Mouse (Mus musculus): Measurements from ENCODE around the gene Sp1. TPM values are rescaled to one million over a fixed set of nuclear protein-coding genes. Genes with fewer than 3 reads are reported as not detected.

Gene Sp1
- polyA plus RNA-seq, 1 experiment from 2014 or later = 6.9 TPM

DNA sequence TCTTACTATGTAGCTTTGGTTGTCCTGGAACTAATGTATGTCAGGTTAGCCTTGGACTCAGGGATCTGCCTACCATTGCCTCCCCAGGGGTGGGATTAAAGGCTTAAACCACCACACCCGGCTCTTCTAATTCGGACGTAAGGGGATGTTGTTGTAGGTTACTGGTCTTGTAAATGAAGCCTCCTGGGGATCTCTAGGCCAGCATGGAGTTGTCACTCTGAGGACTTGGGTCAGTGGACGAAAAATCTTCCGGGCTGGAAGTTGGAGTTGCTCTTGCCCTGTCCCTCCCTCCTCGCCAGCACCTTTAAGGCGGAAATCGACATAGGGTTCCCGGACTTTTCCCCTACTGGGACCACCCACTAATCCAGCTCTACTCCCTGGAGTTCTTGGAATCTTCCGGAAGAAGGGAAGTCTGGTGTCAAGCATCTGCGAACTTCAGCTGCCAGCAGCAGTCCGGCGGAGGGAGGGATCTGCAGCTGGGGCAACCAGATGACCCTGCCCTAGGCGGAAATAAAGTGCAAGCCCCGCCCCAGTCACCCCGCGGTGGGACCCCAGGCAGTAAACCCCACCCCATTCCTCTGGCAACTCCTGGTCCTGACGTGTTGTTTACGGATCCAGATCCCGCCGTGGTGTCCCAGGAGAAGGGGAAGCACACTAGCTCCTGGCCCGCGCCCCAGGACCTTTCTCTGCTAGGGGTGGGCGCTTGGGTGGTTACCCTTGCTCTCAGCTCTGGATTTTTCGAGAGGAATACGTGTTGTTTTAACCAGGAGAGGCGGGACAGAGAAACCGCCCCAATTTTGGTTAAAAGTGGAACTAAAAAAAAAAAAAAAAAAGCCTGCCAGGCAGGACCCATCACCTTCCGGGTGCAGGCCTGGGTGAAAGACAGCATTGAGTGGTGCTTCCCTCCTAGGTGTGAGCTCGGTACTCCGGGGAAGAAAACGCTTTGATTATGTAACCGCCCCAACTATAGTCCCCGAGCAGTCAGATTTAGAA is 6.4 kb upstream of the Sp1 start:
- 3% methylated on average over 34 of the region's 34 CpGs for WGBS
- Histone ChIP-seq H3K9me3 (replicated peaks) (no peaks in the 10 kb centered on the region), H3K4me3 (peak overlapping the region; percentile 58), H3K4me2 (peak overlapping the region; percentile 72), H3K9ac (peak overlapping the region; percentile 69), H3K27me3 (replicated peaks) (no peaks in the 10 kb centered on the region), H3K27ac (ENCODE audit: poor library complexity, severe bottlenecking) (peak overlapping the region; percentile 92), H3K4me1 (replicated peaks) (peaks cover 32% of the 10 kb centered on the region), H3K36me3 (no peaks in the 10 kb centered on the region)
- ATAC-seq (ENCODE audit: insufficient number of reproducible peaks, low FRiP score) = peak; percentile 88

GRCm38 (mm10) chr15:102400476-102401045 is 5.4 kb upstream of the Sp1 start:
- Histone ChIP-seq H3K27me3 (replicated peaks) (no peaks in the 10 kb centered on the region), H3K4me2 (peak overlapping the region; percentile 72; the same call in 1 of the 2 replicates), H3K9ac (no peak overlapping the region), H3K4me3 (no peak overlapping the region), H3K36me3 (no peaks in the 10 kb centered on the region), H3K27ac (ENCODE audit: poor library complexity, severe bottlenecking) (peak overlapping the region; percentile 92; the same call in 1 of the 2 replicates), H3K9me3 (replicated peaks) (no peaks in the 10 kb centered on the region), H3K4me1 (replicated peaks) (peaks cover 23% of the 10 kb centered on the region)
- no peak for ATAC-seq (ENCODE audit: insufficient number of reproducible peaks, low FRiP score)
- 74% methylated on average over 10 of the region's 10 CpGs for WGBS

DNA sequence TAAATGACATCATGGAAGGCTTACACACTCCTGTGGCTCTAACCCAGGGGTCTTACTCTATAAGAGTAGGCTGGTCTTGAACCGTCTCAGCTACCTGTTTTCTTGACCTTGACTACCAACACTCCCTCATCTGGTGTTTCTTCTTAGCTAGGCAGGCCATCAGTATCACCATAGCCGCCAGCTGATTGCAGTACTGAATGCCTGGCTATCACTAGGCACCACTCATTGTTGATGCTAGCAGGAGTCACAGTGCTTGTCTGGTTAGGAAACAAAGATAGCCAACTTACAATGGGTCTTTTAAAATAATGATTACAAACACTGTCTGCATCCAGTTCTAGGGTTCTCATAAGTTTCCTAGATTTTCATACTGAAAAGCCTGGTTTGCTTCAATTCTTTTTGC is 4.7 kb upstream of the Sp1 start:
- WGBS = 47% methylated on average over 2 of the region's 2 CpGs
- H3K4me1 ChIP-seq (replicated peaks) = peaks cover 23% of the 10 kb centered on the region
- no peaks in the 10 kb centered on the region for H3K27me3 ChIP-seq (replicated peaks)
- no peaks in the 10 kb centered on the region for H3K36me3 ChIP-seq
- peak overlapping the region; percentile 36; the same call in 1 of the 2 replicates for H3K27ac ChIP-seq (ENCODE audit: poor library complexity, severe bottlenecking)
- no peak overlapping the region for H3K4me2 ChIP-seq
- no peak for ATAC-seq (ENCODE audit: insufficient number of reproducible peaks, low FRiP score)
- H3K4me3 ChIP-seq = no peak overlapping the region
- H3K9ac ChIP-seq = no peak overlapping the region
- no peaks in the 10 kb centered on the region for H3K9me3 ChIP-seq (replicated peaks)

GRCm38 (mm10) chr15:102402210-102402609 is 3.7 kb upstream of the Sp1 start:
- H3K4me3 ChIP-seq = no peak overlapping the region
- H3K4me1 ChIP-seq (replicated peaks) = peaks cover 25% of the 10 kb centered on the region
- no peak for ATAC-seq (ENCODE audit: insufficient number of reproducible peaks, low FRiP score)
- H3K4me2 ChIP-seq = no peak overlapping the region
- no peak overlapping the region for H3K9ac ChIP-seq
- WGBS = 97% methylated on average over 3 of the region's 3 CpGs
- H3K9me3 ChIP-seq (replicated peaks) = no peaks in the 10 kb centered on the region
- H3K27me3 ChIP-seq (replicated peaks) = no peaks in the 10 kb centered on the region
- H3K27ac ChIP-seq (ENCODE audit: poor library complexity, severe bottlenecking) = no peak overlapping the region
- no peaks in the 10 kb centered on the region for H3K36me3 ChIP-seq

DNA sequence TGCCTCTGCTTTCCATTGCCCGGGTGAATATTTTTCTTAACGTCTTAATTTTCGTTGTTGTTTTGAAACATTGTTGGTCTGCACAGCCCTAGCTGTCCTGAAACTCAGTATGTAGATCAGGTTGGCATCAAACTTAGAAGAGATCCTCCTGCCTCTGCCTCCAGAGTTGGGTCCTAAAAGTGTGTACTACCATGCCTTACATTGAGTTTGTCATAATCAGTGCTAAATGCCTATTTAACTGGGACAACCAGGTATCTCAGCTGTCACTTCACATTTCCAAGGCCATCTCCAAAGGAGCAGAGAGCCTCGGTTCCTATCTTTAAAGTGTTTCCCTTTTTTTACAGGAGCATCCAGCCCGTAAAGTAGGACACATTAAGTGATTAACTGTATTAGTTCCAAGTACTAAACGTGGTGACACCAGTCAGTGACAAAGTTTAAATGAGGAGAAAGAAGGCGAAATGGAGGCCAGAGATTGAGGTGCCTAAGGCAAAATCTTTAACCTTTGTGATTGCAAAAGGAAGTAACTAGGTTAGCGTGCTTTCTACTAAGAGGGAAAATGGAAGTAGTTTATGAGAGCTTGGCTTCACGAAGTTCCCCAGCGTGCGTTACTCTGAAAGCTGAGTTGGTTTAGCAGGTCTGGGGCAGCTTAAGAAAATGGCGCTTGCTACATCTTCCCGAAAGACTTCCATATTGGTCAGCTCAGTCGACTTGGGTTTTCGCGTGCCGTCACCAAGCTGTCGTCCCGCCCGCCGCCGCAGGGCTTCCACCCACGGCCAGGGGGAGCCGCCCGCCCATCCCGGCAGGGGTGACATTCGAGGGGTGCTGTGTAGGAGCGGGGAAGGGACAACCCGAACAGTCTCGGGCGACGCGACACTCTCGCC is 1.1 kb upstream of the Sp1 start:
- Histone ChIP-seq H3K27ac (ENCODE audit: poor library complexity, severe bottlenecking) (peak overlapping the region; percentile 100), H3K36me3 (peaks cover 23% of the 10 kb centered on the region), H3K9ac (peak overlapping the region; percentile 78), H3K4me3 (peak overlapping the region; percentile 58), H3K4me1 (replicated peaks) (peaks cover 38% of the 10 kb centered on the region), H3K4me2 (peak overlapping the region; percentile 71), H3K9me3 (replicated peaks) (no peaks in the 10 kb centered on the region), H3K27me3 (replicated peaks) (no peaks in the 10 kb centered on the region)
- ATAC-seq (ENCODE audit: insufficient number of reproducible peaks, low FRiP score) = peak; percentile 40
- 17% methylated on average over 34 of the region's 34 CpGs for WGBS

GRCm38 (mm10) chr15:102406196-102406911 is 411 bp downstream of the Sp1 start:
- H3K9me3 ChIP-seq (replicated peaks) = no peaks in the 10 kb centered on the region; the same call in 1 of the 2 replicates
- ATAC-seq (ENCODE audit: insufficient number of reproducible peaks, low FRiP score) = peak; percentile 94
- peak overlapping the region; percentile 99 for H3K27ac ChIP-seq (ENCODE audit: poor library complexity, severe bottlenecking)
- peaks cover 38% of the 10 kb centered on the region for H3K4me1 ChIP-seq (replicated peaks)
- WGBS = under 1% methylated on average over 39 of the region's 69 CpGs
- H3K36me3 ChIP-seq = peaks cover 32% of the 10 kb centered on the region
- H3K27me3 ChIP-seq (replicated peaks) = no peaks in the 10 kb centered on the region
- peak overlapping the region; percentile 87 for H3K4me3 ChIP-seq
- peak overlapping the region; percentile 95 for H3K9ac ChIP-seq
- H3K4me2 ChIP-seq = peak overlapping the region; percentile 60

GRCm38 (mm10) chr15:102406912-102407580 is 1.1 kb downstream of the Sp1 start:
- peak overlapping the region; percentile 87 for H3K4me3 ChIP-seq
- peak overlapping the region; percentile 60 for H3K4me2 ChIP-seq
- ATAC-seq (ENCODE audit: insufficient number of reproducible peaks, low FRiP score) = no peak

DNA sequence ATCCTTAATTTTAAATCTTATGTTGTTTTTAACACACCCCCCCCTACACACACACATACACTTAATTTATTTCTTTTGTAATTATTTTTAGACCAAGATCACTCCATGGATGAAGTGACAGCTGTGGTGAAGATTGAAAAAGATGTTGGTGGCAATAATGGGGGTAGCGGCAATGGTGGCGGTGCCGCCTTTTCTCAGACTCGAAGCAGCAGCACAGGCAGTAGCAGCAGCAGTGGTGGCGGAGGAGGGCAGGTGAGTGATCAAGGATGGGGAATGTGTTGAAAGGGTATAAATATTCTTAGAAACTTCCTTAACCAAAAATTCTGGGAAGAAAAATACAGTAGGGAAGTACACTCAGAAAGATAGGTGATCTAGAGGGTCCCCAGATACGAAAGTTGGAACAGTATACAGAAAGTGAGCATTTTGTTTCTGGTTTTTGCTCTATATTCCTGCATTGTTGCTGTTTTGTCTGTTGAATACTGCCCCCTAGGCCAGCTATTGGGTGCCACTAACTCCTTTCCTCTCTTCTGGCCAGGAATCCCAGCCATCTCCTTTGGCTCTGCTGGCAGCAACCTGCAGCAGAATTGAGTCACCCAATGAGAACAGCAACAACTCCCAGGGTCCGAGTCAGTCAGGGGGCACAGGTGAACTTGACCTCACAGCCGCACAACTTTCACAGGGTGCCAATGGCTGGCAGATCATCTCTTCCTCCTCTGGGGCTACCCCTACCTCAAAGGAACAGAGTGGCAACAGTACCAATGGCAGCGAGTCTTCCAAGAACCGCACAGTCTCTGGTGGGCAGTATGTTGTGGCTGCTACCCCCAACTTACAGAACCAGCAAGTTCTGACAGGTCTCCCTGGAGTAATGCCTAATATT is 2.0 kb downstream of the Sp1 start:
- no peak overlapping the region; the same call in 1 of the 2 replicates for H3K4me3 ChIP-seq
- H3K9me3 ChIP-seq (replicated peaks) = no peaks in the 10 kb centered on the region; the same call in 1 of the 2 replicates
- H3K4me1 ChIP-seq (replicated peaks) = peaks cover 37% of the 10 kb centered on the region
- no peak for ATAC-seq (ENCODE audit: insufficient number of reproducible peaks, low FRiP score)
- no peaks in the 10 kb centered on the region for H3K27me3 ChIP-seq (replicated peaks)
- H3K36me3 ChIP-seq = peaks cover 46% of the 10 kb centered on the region
- 94% methylated on average over 10 of the region's 10 CpGs for WGBS
- 0 out of 2 replicates have a peak overlapping the region, but pooled peaks have one; percentile 28 for H3K9ac ChIP-seq
- no peak overlapping the region for H3K4me2 ChIP-seq
- H3K27ac ChIP-seq (ENCODE audit: poor library complexity, severe bottlenecking) = no peak overlapping the region

More at GRCm38 (mm10) chr15:102406912-102407580, 1.1 kb downstream of the Sp1 start:
- Histone ChIP-seq H3K9ac (peak overlapping the region; percentile 95), H3K4me1 (replicated peaks) (peaks cover 37% of the 10 kb centered on the region), H3K9me3 (replicated peaks) (no peaks in the 10 kb centered on the region; the same call in 1 of the 2 replicates), H3K27me3 (replicated peaks) (no peaks in the 10 kb centered on the region), H3K36me3 (peaks cover 38% of the 10 kb centered on the region), H3K27ac (ENCODE audit: poor library complexity, severe bottlenecking) (peak overlapping the region; percentile 99)
- WGBS = 12% methylated on average over 3 of the region's 3 CpGs

GRCm38 (mm10) chr15:102408558-102409130 is 2.7 kb downstream of the Sp1 start:
- H3K4me1 ChIP-seq (replicated peaks) = peaks cover 37% of the 10 kb centered on the region
- peaks cover 53% of the 10 kb centered on the region for H3K36me3 ChIP-seq
- 0 out of 2 replicates have a peak overlapping the region, but pooled peaks have one; percentile 40 for H3K9ac ChIP-seq
- no peak overlapping the region for H3K27ac ChIP-seq (ENCODE audit: poor library complexity, severe bottlenecking)
- ATAC-seq (ENCODE audit: insufficient number of reproducible peaks, low FRiP score) = no peak
- 64% methylated on average over 2 of the region's 2 CpGs for WGBS
- H3K27me3 ChIP-seq (replicated peaks) = no peaks in the 10 kb centered on the region
- no peaks in the 10 kb centered on the region; the same call in 1 of the 2 replicates for H3K9me3 ChIP-seq (replicated peaks)
- peak overlapping the region; percentile 8; the same call in 1 of the 2 replicates for H3K4me2 ChIP-seq
- no peak overlapping the region for H3K4me3 ChIP-seq
